Mouse (Mus musculus) intestine, embryonic 16.5 days (tissue): ENCODE results near the gene Pakap. TPM values are rescaled to one million over a fixed set of nuclear protein-coding genes. Genes with fewer than 3 reads are reported as not detected.

Experiments
- ATAC-seq: fragments of 200-750 bp; cut with Nextera tagmentation; 2 replicates; pipeline ENCODE4 v1.8.0; 2017; ENCODE audit warnings: moderate TSS enrichment, moderate library complexity
- H3K27ac ChIP-seq: fragments of 300-500 bp; sonication (generic); 2 replicates; pipeline ENCODE4 v1.5.1; 2014; ENCODE audit warnings: mild to moderate bottlenecking, low read length
- H3K27me3 ChIP-seq: fragments of 300-500 bp; sonication (generic); replicated peaks from 2 replicates; pipeline ENCODE4 v1.6.1; 2014; ENCODE audit warnings: low read length, control low read depth, mixed read lengths; ENCODE audit not compliant: control insufficient read depth, insufficient read depth
- H3K36me3 ChIP-seq: fragments of 300-500 bp; sonication (generic); 2 replicates; pipeline ENCODE4 v1.6.1; 2014; ENCODE audit warnings: low read length, control low read depth; ENCODE audit not compliant: control insufficient read depth, insufficient read depth
- H3K4me1 ChIP-seq: fragments of 300-500 bp; sonication (generic); 2 replicates; pipeline ENCODE4 v1.6.1; 2014; ENCODE audit warnings: low read length, control low read depth, mixed read lengths; ENCODE audit not compliant: control insufficient read depth, insufficient read depth
- H3K4me2 ChIP-seq: fragments of 300-500 bp; sonication (generic); 2 replicates; pipeline ENCODE4 v1.6.1; 2014; ENCODE audit warnings: low read depth, low read length, control low read depth
- H3K4me3 ChIP-seq: fragments of 300-500 bp; sonication (generic); 2 replicates; pipeline ENCODE4 v1.5.1; 2014; ENCODE audit warnings: mild to moderate bottlenecking, low read length
- H3K9ac ChIP-seq: fragments of 300-500 bp; sonication (generic); 2 replicates; pipeline ENCODE4 v1.6.1; 2014; ENCODE audit warnings: low read depth, low read length
- H3K9me3 ChIP-seq: fragments of 300-500 bp; sonication (generic); 2 replicates; pipeline ENCODE4 v1.6.1; 2016; ENCODE audit warnings: low read length, control low read depth; ENCODE audit not compliant: control insufficient read depth
- WGBS: fragments of 180-500 bp; shearing (Covaris S2); extraction: QIAGEN DNeasy Blood & Tissue Kit; methylation state at CpG from one replicate; pipeline ENCODE4 v1.1.7; 2014; 5-methylcytosine and 5-hydroxymethylcytosine counted together
- polyA plus RNA-seq: library from polyadenylated mRNA; unstranded; fragments of >200 nt; fragmentation: Nextera tagmentation; extraction: Ambion mirVana; gene quantifications from 2 replicates; pipeline ENCODE4 v1.2.1, GENCODE M21; 2015

The Pakap gene
- polyA plus RNA-seq, 1 experiment from 2014 or later, result 22.0 TPM

DNA sequence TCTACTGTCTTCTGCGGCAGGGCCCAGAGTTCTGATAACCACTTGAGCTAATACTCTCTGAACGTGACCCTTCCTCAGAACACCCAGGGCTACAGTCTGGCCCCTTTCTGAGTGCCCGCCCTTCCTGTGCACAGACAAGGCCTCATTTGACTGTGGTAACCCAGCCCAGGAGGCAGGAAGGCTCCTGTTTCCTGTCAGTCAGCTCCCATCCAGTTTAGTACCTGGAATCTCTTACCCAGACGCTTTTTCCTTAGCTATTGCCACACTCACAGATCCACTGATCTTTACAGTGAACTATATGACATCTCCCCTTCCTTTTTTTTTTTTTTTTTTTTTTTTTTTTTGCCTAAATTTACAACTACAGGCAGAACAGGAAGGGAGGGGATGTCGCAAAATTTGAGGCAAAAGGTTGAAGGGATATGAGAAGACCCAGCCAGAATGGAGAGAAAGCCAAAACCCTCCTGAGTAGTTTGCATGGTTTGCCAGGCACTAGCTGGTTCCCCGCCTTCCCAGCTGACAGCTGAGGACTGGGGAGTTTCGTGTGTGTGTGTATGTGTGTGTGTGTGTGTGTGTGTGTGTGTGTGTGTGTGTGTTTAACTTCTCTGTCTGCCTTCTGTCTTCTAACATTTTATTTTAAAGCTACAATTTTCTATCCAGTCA, 245.1 kb downstream of the Pakap start:
- Histone ChIP-seq H3K27me3 (no peaks in the 10 kb centered on the region), H3K9me3 (no peaks in the 10 kb centered on the region), H3K9ac (no peak overlapping the region), H3K4me1 (peaks cover 3% of the 10 kb centered on the region; the same call in 1 of the 2 replicates), H3K4me2 (no peak overlapping the region), H3K36me3 (no peaks in the 10 kb centered on the region), H3K4me3 (no peak overlapping the region), H3K27ac (peak overlapping the region; percentile 57; the same call in 1 of the 2 replicates)
- ATAC-seq, result peak; percentile 69
- WGBS, result 44% methylated on average over 7 of the region's 7 CpGs

- Histone ChIP-seq H3K9ac (no peak overlapping the region), H3K4me2 (no peak overlapping the region), H3K9me3 (no peaks in the 10 kb centered on the region), H3K27ac (peak overlapping the region; percentile 14; the same call in 1 of the 2 replicates), H3K4me1 (peaks cover 3% of the 10 kb centered on the region; the same call in 1 of the 2 replicates), H3K4me3 (no peak overlapping the region), H3K36me3 (no peaks in the 10 kb centered on the region), H3K27me3 (no peaks in the 10 kb centered on the region)
- WGBS, result 83% methylated on average over 4 of the region's 4 CpGs
- no peak for ATAC-seq
These were observed 245.6 kb downstream of the Pakap start for GRCm38 (mm10) chr4:57813576-57813945.

DNA sequence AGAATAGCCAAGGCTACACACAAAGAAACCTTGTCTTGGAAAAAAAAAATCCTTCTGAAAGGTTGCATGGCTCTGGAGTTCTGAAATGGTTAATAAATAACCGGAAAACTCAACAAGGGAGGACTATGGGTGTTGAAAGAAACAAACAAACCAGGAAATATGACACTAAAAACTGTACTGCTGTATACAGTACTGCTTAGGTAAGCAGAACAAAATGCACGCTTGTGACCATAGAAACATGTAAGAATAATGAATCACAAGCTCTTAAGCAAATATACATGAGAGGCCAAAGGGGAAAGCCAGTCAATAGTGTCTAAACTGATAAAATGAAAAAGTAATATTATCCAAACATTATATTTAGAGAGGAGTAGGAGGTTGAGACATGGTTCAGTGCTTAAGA, 247.4 kb downstream of the Pakap start:
- Histone ChIP-seq H3K9me3 (no peaks in the 10 kb centered on the region), H3K36me3 (no peaks in the 10 kb centered on the region), H3K4me1 (no peaks in the 10 kb centered on the region), H3K27ac (no peak overlapping the region), H3K4me3 (no peak overlapping the region), H3K4me2 (no peak overlapping the region), H3K27me3 (no peaks in the 10 kb centered on the region), H3K9ac (no peak overlapping the region)
- ATAC-seq, result peak; percentile 64
- WGBS, result 47% methylated on average over 2 of the region's 2 CpGs

DNA sequence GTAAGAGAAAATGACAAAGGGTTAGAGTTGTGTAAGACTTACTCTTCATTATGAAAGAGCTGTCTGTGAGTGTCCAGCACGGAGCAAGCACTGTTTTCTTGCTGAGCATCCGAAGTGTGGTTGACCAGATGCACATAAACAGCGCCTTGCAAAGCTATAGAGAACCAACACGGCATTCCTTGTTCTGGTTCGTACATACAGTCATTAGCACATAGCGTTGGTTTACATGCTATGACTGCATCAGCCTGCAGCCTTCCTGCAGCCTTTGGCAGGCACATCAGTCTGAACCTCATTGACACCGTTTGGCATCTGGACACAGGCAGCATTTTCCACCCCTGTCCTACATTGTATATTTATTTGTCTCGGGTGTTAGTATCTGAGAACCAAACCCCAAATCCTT, 248.2 kb downstream of the Pakap start:
- no peaks in the 10 kb centered on the region for H3K27me3 ChIP-seq
- H3K4me2 ChIP-seq, result no peak overlapping the region
- no peak overlapping the region for H3K4me3 ChIP-seq
- no peaks in the 10 kb centered on the region for H3K4me1 ChIP-seq
- ATAC-seq, result no peak
- no peaks in the 10 kb centered on the region for H3K36me3 ChIP-seq
- no peaks in the 10 kb centered on the region for H3K9me3 ChIP-seq
- H3K9ac ChIP-seq, result no peak overlapping the region
- WGBS, result 93% methylated on average over 8 of the region's 8 CpGs
- no peak overlapping the region for H3K27ac ChIP-seq

DNA sequence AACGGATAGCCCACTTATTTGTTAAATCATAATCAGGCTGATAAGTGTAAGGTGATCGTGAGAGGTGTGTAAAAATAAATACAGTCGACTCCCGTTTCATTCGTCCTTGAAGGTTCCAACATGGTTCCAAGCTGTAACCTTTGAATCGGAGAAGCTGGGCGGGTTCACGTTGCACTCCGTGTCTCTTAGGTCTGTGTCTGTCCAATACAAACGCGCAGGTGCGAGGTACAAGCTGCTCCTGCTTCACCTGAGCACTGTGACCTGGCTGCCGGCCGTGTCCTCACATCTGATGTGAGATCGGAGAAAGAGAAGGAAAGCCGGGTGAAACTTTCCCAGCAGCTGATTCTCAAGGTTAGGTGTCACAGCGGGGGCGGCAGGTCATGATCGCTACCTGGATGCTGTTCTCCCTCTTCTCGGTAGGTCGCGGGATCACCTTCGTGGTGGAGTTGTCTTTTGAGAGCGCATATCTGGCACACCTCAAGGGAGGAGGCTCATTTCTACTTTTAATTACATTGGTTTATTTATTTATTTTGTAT, 252.9 kb downstream of the Pakap start:
- Histone ChIP-seq H3K36me3 (no peaks in the 10 kb centered on the region), H3K9me3 (no peaks in the 10 kb centered on the region), H3K9ac (no peak overlapping the region), H3K27ac (no peak overlapping the region), H3K4me1 (peaks cover 6% of the 10 kb centered on the region), H3K27me3 (no peaks in the 10 kb centered on the region), H3K4me3 (no peak overlapping the region), H3K4me2 (no peak overlapping the region)
- WGBS, result 83% methylated on average over 24 of the region's 24 CpGs
- peak; percentile 16; the same call in 1 of the 2 replicates for ATAC-seq

DNA sequence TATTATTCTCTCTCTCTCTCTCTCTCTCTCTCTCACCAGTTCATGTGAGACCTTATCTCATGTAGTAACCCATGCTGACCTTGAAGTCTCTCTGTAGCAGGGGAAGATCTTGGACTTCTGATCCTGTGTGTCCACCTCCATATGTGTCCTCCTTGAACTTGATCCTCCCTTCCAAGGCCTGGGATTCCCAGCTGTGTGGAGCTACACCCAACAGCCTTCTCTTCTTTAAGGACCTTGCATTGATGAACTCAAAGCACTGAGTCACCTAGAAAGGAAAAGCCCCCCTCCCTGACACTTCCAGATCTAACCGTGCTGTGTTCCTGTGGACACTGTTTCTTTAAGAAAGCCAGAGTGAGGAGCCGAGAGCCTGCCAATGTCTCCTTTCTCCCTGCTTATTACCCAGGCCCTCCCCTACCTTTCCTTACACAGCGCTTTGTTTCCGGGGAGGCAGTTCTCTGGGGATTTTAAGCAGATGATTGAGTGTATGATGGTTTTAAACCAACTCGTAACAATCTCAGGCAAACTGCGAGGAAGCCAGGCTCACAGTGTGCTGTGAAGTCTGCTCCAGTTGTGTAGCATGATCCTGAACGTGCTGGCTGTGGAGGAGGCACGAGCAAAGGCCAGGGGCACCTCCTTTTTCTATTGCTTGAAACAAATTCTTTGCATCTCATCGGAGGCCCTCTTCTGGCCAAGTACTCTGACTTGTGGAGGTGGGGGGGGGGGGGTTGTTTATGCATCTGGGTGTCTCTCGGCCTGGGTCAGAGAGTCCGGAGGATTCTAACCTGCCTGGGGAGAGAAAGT, 253.8 kb downstream of the Pakap start:
- Histone ChIP-seq H3K4me3 (no peak overlapping the region), H3K9ac (0 out of 2 replicates have a peak overlapping the region, but pooled peaks have one; percentile 0), H3K27ac (peak overlapping the region; percentile 1; the same call in 1 of the 2 replicates), H3K27me3 (no peaks in the 10 kb centered on the region), H3K4me2 (peak overlapping the region; percentile 39; the same call in 1 of the 2 replicates), H3K4me1 (peaks cover 6% of the 10 kb centered on the region), H3K9me3 (no peaks in the 10 kb centered on the region), H3K36me3 (no peaks in the 10 kb centered on the region)
- peak; percentile 66 for ATAC-seq
- 15% methylated on average over 11 of the region's 11 CpGs for WGBS

GRCm38 (mm10) chr4:57822641-57823040, 254.7 kb downstream of the Pakap start:
- H3K4me2 ChIP-seq, result no peak overlapping the region
- ATAC-seq, result no peak
- no peak overlapping the region for H3K27ac ChIP-seq
- H3K9ac ChIP-seq, result no peak overlapping the region
- no peaks in the 10 kb centered on the region for H3K36me3 ChIP-seq
- H3K4me3 ChIP-seq, result no peak overlapping the region
- no peaks in the 10 kb centered on the region for H3K9me3 ChIP-seq
- no peaks in the 10 kb centered on the region for H3K27me3 ChIP-seq
- peaks cover 6% of the 10 kb centered on the region for H3K4me1 ChIP-seq
- 81% methylated on average over 5 of the region's 5 CpGs for WGBS

DNA sequence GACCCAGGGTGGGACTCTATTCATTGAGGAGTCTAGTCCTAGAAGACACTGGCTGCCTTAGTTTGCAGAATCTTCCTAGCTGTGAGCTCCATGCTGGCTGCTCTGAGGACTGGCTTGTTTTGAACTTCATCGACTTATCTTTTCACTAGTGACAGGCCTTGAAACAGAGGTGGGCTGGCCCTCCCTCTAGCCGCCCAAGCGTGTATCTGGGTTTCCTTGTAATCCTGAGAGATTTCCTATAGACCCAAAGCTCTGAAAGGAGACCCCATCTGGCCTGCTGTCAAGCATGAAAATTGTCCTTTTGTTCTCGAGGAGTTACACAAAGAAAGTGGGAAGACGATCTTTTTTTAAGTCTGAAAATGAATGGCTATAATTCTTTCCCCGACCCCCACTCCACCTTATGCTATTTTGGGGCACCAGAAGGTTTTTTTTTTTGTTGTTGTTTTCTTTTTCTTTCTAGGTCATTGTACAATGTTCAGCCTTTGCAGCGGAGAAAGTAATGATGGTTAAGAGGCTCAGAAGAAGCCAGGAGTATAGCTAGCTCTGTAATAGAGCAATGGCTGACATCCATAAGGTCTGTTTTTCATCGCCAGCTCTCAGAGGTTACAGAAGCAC, 256.8 kb downstream of the Pakap start:
- H3K4me3 ChIP-seq, result no peak overlapping the region
- H3K9me3 ChIP-seq, result no peaks in the 10 kb centered on the region
- 55% methylated on average over 8 of the region's 8 CpGs for WGBS
- ATAC-seq, result no peak
- H3K4me2 ChIP-seq, result no peak overlapping the region
- H3K27ac ChIP-seq, result no peak overlapping the region
- H3K27me3 ChIP-seq, result no peaks in the 10 kb centered on the region
- no peak overlapping the region for H3K9ac ChIP-seq
- peaks cover 6% of the 10 kb centered on the region for H3K4me1 ChIP-seq
- H3K36me3 ChIP-seq, result no peaks in the 10 kb centered on the region

DNA sequence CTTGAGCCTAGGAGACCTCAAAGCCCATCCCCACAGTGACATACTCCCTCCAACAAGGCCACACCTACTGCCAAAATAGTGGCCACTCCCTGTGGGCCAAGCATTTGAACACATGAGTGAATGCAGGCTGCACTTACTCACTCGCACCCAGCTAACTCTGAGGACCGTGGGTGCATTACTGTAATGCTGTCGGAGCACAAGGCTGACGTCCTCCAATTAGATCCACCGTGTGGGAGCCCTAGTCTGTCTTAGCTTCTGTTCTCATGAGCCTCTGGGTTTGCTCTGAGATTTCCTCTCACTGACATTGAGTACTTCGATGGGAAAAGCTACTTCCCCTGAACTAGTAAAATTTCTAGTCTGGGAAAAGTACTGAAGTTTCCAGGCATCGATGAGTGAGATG, 258.3 kb downstream of the Pakap start:
- Histone ChIP-seq H3K4me1 (peaks cover 6% of the 10 kb centered on the region), H3K27me3 (no peaks in the 10 kb centered on the region), H3K9me3 (no peaks in the 10 kb centered on the region), H3K4me2 (no peak overlapping the region), H3K27ac (no peak overlapping the region), H3K9ac (no peak overlapping the region), H3K4me3 (no peak overlapping the region), H3K36me3 (no peaks in the 10 kb centered on the region)
- 82% methylated on average over 7 of the region's 7 CpGs for WGBS
- no peak for ATAC-seq
